Mouse (Mus musculus) bone marrow macrophage, adult 2 months (primary cell): ENCODE results near the gene Dvl1.

Source experiments
- CTCF ChIP-seq: IDR thresholded peaks from 2 replicates; pipeline ENCODE4 v1.5.1; 2012; ENCODE audit warnings: low read depth, mild to moderate bottlenecking, low read length, moderate library complexity
- POLR2A ChIP-seq: IDR thresholded peaks from 2 replicates; pipeline ENCODE4 v1.6.1; 2012; ENCODE audit warnings: mild to moderate bottlenecking, low read depth, low read length, borderline replicate concordance

DNA sequence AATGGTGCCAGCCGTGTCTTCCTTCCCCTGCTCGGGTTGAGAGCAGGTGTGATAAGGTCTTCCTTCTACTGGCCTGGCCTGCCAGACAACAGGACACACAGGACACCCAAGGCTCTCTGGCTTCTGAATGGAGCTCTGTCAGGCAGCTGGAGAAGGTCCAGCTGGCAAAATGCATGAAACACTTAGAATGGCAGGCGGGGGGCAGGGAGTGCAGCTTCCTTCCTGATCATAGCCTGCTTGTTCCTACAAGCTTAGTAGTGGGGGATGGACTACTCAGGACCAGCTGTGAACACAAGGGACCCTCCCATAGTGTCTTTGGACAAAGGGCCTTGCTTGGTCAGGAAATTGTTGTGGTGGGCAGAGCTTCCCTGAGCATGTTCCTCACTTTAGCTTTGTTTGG is 54.0 kb downstream of the Dvl1 start:
- no peak for TF ChIP-seq CTCF
- TF ChIP-seq POLR2A: no peak
